Mouse (Mus musculus) intestine, postnatal 0 days (tissue): ENCODE results near the gene Gas2. TPM values are rescaled to one million over a fixed set of nuclear protein-coding genes. Genes with fewer than 3 reads are reported as not detected.

Source experiments
- ATAC-seq: fragments of 200-750 bp; cut with Nextera tagmentation; 2 replicates; pipeline ENCODE4 v1.8.0; 2017; ENCODE audit warnings: mild to moderate bottlenecking, moderate TSS enrichment, moderate library complexity
- H3K27ac ChIP-seq: fragments of 300-500 bp; sonication (generic); 2 replicates; pipeline ENCODE4 v1.5.1; 2014; ENCODE audit warnings: mild to moderate bottlenecking, low read depth, low read length, moderate library complexity
- H3K27me3 ChIP-seq: fragments of 300-500 bp; sonication (generic); replicated peaks from 2 replicates; pipeline ENCODE4 v1.6.1; 2014; ENCODE audit warnings: low read length, mixed read lengths; ENCODE audit not compliant: control insufficient read depth, insufficient read depth
- H3K36me3 ChIP-seq: fragments of 300-500 bp; sonication (generic); 2 replicates; pipeline ENCODE4 v1.6.1; 2014; ENCODE audit warnings: mild to moderate bottlenecking, moderate library complexity; ENCODE audit not compliant: control insufficient read depth, insufficient read depth
- H3K4me1 ChIP-seq: fragments of 300-500 bp; sonication (generic); replicated peaks from 2 replicates; pipeline ENCODE4 v1.6.1; 2014; ENCODE audit warnings: antibody characterized with exemption, low read length, mixed read lengths; ENCODE audit not compliant: control insufficient read depth, insufficient read depth
- H3K4me2 ChIP-seq: fragments of 300-500 bp; sonication (generic); replicated peaks from 2 replicates; pipeline ENCODE4 v1.6.1; 2014; ENCODE audit warnings: low read depth, mild to moderate bottlenecking, moderate library complexity
- H3K4me3 ChIP-seq: fragments of 300-500 bp; sonication (generic); 2 replicates; pipeline ENCODE4 v1.5.1; 2014; ENCODE audit warnings: low read depth, low read length
- H3K9ac ChIP-seq: fragments of 300-500 bp; sonication (generic); 2 replicates; pipeline ENCODE4 v1.6.1; 2014; ENCODE audit warnings: mild to moderate bottlenecking, low read depth, low read length
- H3K9me3 ChIP-seq: fragments of 300-500 bp; sonication (generic); 2 replicates; pipeline ENCODE4 v1.6.1; 2016; ENCODE audit warnings: mixed run types; ENCODE audit not compliant: control insufficient read depth
- CTCF ChIP-seq: sonication (generic); IDR thresholded peaks from 2 replicates; pipeline ENCODE4 v1.5.1; 2016; ENCODE audit warnings: low read depth, mild to moderate bottlenecking, control low read depth, antibody characterized with exemption, moderate library complexity
- WGBS: fragments of 180-500 bp; shearing (Covaris S2); extraction: QIAGEN DNeasy Blood & Tissue Kit; methylation state at CpG from one replicate; pipeline ENCODE4 v1.1.7; 2014; 5-methylcytosine and 5-hydroxymethylcytosine counted together
- polyA plus RNA-seq: library from polyadenylated mRNA; unstranded; fragments of >200 nt; fragmentation: Nextera tagmentation; extraction: Ambion mirVana; gene quantifications from 2 replicates; pipeline ENCODE4 v1.2.1, GENCODE M21; 2015

Gas2 gene
- 5.3 and 6.3 TPM in 2 replicates for polyA plus RNA-seq

- Histone ChIP-seq H3K4me1 (0 out of 2 replicates have a peak, but pooled peaks cover 4% of the 10 kb centered on the region), H3K4me3 (peak within 1 kb of the TSS; percentile 80), H3K9me3 (no peaks in the 10 kb centered on the region), H3K27me3 (no peaks in the 10 kb centered on the region), H3K4me2 (peak within 1 kb of the TSS; percentile 73), H3K27ac (peak within 1 kb of the TSS; percentile 96), H3K9ac (peak within 1 kb of the TSS; percentile 80), H3K36me3 (no peaks in the 10 kb centered on the region)
- TF ChIP-seq CTCF, result no peak
- ATAC-seq, result peak; percentile 93
- 8% methylated on average over 86 of the region's 105 CpGs for WGBS
Observed at GRCm38 (mm10) chr7:51861250-51862096, at the start of gene Gas2. TSS of gene Gas2 (plus strand) at chr7:51862015.

- TF ChIP-seq CTCF, result peak; percentile 56
- ATAC-seq, result no peak
- no peak overlapping the region for H3K9ac ChIP-seq
- no peak overlapping the region for H3K27ac ChIP-seq
- H3K9me3 ChIP-seq, result no peaks in the 10 kb centered on the region
- no peak overlapping the region for H3K4me3 ChIP-seq
- no peak overlapping the region for H3K4me2 ChIP-seq
- WGBS, result 43% methylated on average over 4 of the region's 4 CpGs
- no peaks in the 10 kb centered on the region for H3K4me1 ChIP-seq
- no peaks in the 10 kb centered on the region for H3K36me3 ChIP-seq
- H3K27me3 ChIP-seq, result no peaks in the 10 kb centered on the region
Observed at GRCm38 (mm10) chr7:51815473-51816282, 46.1 kb upstream of the Gas2 start.

GRCm38 (mm10) chr7:51816283-51816839 is 45.5 kb upstream of the Gas2 start:
- Histone ChIP-seq H3K4me1 (no peaks in the 10 kb centered on the region), H3K9ac (no peak overlapping the region), H3K27me3 (no peaks in the 10 kb centered on the region), H3K4me3 (no peak overlapping the region), H3K27ac (no peak overlapping the region), H3K4me2 (no peak overlapping the region), H3K36me3 (no peaks in the 10 kb centered on the region), H3K9me3 (no peaks in the 10 kb centered on the region)
- 66% methylated on average over 3 of the region's 3 CpGs for WGBS
- no peak for TF ChIP-seq CTCF
- ATAC-seq, result no peak

GRCm38 (mm10) chr7:51818251-51818974 is 43.4 kb upstream of the Gas2 start:
- Histone ChIP-seq H3K4me1 (no peaks in the 10 kb centered on the region), H3K4me2 (no peak overlapping the region), H3K9ac (no peak overlapping the region), H3K36me3 (no peaks in the 10 kb centered on the region), H3K27me3 (no peaks in the 10 kb centered on the region), H3K9me3 (no peaks in the 10 kb centered on the region), H3K4me3 (no peak overlapping the region), H3K27ac (no peak overlapping the region)
- WGBS, result 43% methylated on average over 3 of the region's 3 CpGs
- TF ChIP-seq CTCF, result no peak
- ATAC-seq, result no peak

GRCm38 (mm10) chr7:51819891-51820290 is 41.9 kb upstream of the Gas2 start:
- no peak overlapping the region for H3K4me2 ChIP-seq
- H3K27ac ChIP-seq, result no peak overlapping the region
- ATAC-seq, result no peak
- no peaks in the 10 kb centered on the region for H3K36me3 ChIP-seq
- no peak for TF ChIP-seq CTCF
- WGBS, result 69% methylated on average over 1 of the region's 1 CpGs
- no peaks in the 10 kb centered on the region for H3K4me1 ChIP-seq
- no peak overlapping the region for H3K9ac ChIP-seq
- H3K27me3 ChIP-seq, result no peaks in the 10 kb centered on the region
- no peaks in the 10 kb centered on the region for H3K9me3 ChIP-seq
- no peak overlapping the region for H3K4me3 ChIP-seq

- H3K9me3 ChIP-seq, result no peaks in the 10 kb centered on the region
- no peak overlapping the region for H3K9ac ChIP-seq
- no peaks in the 10 kb centered on the region for H3K36me3 ChIP-seq
- no peak overlapping the region for H3K4me3 ChIP-seq
- no peaks in the 10 kb centered on the region for H3K27me3 ChIP-seq
- ATAC-seq, result no peak
- no peaks in the 10 kb centered on the region for H3K4me1 ChIP-seq
- no peak overlapping the region for H3K4me2 ChIP-seq
- TF ChIP-seq CTCF, result no peak
- WGBS, result 60% methylated on average over 2 of the region's 2 CpGs
- H3K27ac ChIP-seq, result no peak overlapping the region
Observed at GRCm38 (mm10) chr7:51821467-51821866, 40.3 kb upstream of the Gas2 start.
